Mouse (Mus musculus) CD4-positive, CD25-positive, alpha-beta regulatory T cell, adult 2 months (primary cell): ENCODE results near the gene C1rb.
"Not testable (repeated sequence)": the region's sequence is repeated elsewhere in the genome, so short reads cannot be mapped to it uniquely, and the experiment has no call there.

Experiments used
- DNase-seq: peaks from one replicate; pipeline ENCODE4 v3.0.0-alpha.2; 2012; ENCODE audit warnings: low read depth, low spot score

C1rb gene

DNA sequence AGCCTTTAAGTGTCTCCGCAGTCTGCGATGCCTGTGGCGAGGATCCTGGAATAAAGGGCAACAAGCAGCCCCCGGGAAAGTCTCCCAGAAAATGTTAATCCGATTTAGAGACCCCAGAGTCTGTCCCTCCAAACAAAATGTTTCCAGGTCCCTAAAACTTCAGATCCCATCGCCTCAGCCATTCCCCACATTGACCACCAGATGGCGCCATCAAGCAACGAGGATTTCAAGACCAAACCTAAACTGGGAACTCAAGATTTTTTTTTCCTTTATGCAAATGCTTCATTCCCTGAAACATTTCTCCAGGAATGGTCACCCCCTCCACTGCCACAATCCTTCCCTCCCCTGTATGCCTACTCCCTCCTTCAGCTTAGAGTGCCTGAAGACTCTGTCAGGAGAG, at the start of gene C1rb:
Gene C1rb (plus strand): TSS at position 269 of the 400 bp plus-strand sequence.
- DNase-seq = peak; percentile 76

DNA sequence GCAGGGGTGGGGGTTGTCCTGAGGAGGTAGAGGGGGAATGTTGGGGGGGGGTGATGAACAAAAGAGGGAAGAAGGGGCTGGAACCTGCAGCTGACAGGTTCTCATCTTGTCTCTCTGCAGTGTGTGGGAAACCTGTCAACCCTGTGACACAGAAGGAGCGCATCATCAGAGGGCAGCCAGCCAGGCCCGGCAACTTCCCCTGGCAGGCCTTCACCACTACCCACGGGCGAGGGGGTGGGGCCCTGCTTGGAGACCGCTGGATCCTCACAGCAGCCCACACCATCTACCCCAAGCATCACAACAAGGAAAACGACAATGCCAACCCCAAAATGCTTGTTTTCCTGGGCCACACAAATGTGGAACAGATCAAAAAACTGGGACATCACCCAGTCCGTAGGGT, 48.0 kb upstream of the C1rb start:
- not testable (repeated sequence) for DNase-seq

DNA sequence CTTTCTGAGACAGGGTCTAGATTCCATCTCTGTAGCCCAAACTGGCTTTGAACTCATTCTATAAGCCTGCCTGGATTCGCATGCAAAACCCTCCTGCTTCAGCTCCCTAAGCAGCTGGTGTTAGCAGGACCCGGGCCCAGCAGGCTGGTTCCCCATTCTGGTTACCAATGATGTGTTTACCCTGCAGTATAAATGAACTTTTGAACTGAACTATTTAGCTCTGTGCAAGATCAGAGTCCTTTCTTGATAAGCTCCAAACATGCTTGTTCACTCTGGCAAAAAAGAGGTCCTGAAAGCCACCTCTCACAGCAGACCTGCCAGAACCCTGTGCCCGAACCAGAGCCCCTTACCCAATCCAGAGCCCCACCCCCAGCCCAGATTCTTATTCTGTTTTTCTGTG, 42.2 kb upstream of the C1rb start:
- DNase-seq = no peak

DNA sequence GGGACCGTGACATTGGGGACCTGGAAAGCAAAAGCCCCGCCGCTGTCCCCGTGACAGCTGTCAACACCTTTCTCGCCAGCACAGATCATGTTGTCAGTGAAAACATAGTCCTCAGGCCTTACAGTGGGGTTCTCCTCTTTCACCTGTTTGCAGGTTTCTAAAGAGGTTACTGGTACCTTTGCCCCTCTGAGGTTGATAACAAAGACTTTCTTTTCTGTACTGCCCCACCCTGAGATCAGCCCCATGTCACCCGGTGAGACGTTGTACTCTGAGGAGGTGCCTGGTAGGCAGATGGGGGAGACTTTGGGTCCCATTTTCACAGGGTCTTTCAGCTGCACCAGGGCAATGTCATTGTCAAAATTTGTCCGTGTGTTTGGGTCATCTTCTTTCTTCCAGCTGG, 39.0 kb upstream of the C1rb start:
- DNase-seq = no peak

DNA sequence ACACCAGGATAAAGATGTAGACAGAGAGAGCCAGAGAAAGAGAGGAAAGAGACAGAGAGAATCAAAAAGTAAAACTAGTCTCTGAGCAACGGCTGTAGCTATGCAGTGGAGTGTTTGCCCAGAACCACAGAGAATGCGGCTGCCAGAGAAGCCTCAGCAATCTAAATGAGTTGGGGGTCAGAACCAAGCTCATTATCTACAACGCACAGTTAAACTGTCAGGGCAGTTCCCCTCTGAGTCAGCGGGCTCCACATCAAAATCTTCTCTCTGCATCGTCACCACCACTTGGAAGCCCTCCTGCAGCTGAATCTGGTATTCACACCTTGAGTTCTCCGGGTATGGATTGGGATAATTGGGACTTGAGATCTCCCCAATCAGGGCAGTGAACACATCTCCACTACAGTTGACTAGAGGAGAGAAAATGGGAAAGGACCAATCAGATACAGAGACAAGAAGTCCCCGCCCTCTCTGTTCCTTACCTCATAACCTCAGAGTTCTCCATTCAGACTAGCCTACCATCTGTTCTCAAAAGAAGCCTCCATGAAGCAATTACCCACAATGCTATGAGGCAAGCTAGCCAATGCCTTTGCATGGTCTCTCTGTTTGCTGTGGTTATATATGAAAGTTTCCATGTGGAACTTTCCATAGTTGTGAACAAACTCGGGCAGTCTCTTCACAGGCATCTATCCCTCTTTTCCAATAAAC, 33.8 kb upstream of the C1rb start:
- not testable (repeated sequence) for DNase-seq

DNA sequence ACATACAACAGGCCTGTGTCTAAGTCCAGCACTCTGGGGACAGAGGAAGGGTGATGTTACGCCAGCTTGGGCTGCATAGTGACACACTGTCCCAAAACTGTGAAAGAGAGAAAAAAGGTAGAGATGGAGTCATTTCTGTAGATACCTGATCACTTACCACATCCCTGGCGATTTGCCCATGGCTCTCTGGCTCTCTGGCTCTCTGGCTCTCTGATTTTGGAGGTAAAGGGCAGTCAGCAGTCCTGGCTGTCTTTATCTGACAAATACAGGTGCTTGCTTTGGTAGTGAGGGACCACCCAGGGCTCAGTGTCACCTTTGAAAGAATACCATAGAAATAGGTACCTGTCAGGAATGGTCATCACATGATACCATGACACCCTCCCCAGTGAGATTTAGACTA, 28.9 kb upstream of the C1rb start:
- DNase-seq = not testable (repeated sequence)

DNA sequence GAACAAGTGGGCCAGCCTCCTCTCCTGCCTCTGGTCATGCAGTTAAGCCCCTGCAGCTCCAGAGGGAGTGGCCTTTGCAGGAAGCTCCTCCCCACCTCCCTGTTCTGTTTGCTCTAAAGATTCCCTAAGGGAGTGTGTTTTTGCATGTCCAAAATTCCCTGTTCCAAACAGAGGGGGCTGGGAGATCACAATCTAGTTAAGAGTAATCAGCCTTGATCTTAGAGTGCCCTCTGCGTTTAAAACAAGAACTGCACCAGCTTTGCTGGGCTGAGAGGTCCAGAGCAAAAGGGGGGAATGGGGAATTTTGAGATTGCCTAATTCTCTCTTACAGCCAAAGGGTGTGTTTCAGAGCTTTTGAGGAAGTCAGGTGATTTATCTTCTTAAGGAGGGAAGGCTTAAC, 27.8 kb upstream of the C1rb start, which contains the start of gene C1s1:
Gene C1s1 (minus strand): TSS at position 76 of the 400 bp plus-strand sequence.
- DNase-seq = peak; percentile 5

DNA sequence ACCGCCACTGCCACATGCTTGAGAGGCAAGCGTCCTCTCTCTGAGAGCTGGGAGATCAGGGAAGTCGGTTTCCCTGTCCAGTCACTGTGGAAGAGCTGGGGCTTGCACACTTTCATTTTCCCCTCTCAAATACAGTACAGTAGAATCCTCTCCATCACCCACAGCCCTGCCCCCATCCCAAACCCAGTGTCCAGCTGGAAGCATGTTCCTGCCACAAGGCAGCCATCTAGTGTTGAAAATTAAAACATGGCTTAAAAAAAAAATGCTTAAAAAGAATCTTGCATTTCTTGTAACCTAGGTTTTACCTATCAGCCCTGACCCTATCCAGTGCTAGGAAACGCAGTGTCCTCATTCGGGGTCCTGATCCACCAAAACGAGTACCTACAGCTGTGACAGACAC, 25.6 kb upstream of the C1rb start:
- DNase-seq = no peak

DNA sequence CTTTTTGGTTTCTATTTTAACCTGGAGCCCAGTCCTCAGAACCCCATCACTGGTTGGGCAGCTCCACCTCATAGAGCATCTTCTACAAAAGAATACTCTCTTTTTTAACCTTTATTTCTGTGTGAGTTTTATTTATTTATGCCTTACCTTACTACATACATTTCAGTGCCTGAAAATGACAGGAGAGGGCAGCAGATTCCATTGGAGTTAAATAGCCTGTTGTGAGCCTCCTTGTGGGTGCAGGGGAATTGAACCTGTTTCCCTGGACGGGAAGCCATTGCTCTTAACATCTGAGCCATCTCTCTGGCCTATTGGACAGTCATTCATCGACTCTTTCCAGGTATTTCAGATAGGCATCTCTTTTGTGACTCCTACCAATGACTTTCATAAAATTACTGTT, 24.7 kb upstream of the C1rb start:
- DNase-seq = no peak

DNA sequence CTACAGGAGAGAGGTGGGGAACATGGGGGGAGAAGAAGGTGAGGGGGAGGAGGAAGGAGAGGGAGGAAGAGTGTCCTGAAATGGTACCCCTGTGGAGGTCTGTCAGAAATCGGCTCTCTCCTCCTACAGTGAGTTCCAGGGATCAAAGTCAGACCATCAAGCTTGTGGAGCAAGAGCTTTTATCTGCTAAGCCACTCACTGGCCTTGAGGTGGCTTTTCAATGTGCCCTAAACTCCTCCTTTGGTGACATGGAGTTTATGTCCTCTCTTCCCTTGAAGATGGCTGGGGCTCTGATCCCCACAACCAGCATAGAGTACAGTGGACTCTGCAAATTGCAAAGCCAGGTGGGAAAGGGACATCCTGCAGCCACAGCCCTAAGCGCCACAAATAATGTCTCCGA, 22.1 kb upstream of the C1rb start:
- DNase-seq = not testable (repeated sequence)

DNA sequence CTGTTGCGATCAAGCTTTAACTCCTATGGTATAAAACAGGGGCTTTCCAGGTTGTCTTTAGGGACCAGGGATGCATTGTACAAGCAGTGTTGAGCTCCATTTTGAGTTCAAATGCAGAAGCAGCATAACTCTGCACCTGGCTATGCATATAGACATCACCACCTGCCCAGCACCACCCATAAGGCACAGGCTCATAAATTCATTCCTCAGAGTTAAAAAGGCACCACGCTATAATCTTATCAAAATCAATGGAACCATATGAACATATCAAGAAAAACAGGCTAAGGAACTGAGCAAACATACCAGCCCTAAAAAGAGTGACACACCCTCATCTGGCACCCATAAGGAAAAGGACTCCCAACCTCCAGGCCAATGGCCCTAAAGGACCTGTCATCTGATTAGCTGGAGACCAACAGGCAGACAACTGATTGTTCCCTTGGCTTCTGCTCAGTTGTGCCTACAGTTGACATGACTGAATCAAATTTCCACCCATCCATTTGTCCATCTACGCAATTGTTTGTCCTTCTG, 21.0 kb upstream of the C1rb start:
- no peak for DNase-seq

DNA sequence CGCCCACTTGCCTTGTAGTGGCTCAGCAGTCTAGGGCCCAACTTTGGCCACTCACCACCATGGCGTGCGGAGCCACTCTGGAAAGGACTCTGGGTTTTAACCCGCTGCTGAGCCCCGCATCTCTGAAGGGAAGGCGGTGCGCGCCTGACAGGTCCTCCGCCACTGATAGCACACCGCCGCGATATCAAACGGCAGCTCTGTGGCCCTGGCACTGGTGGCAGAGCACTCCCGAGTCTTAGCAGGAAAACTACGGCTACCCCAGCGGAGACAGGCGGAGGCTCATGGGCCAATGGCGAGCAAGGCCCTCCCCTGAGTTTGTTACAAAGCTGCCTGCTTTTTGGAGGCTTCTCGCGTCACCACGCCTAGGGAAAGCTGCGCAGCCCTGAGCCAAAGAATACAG, 17.3 kb upstream of the C1rb start:
- DNase-seq = no peak

DNA sequence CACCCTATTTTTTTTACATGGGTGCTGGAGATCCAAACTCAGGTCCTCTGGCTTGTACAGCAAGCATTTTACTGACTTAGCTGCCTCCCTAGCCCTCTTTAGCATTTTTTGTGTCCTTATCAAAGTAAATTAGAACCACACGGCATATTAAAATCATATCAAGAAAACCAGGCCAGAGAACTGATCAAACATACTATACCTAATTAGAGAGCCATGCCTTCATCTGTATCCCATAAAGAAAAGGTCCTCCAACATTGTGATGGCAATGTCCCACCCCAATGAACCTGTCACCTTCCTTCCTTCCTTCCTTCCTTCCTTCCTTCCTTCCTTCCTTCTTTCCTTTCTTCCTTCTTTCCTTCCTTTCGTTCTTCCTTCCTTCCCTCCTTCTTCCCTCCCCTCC, 14.1 kb upstream of the C1rb start:
- not testable (repeated sequence) for DNase-seq

DNA sequence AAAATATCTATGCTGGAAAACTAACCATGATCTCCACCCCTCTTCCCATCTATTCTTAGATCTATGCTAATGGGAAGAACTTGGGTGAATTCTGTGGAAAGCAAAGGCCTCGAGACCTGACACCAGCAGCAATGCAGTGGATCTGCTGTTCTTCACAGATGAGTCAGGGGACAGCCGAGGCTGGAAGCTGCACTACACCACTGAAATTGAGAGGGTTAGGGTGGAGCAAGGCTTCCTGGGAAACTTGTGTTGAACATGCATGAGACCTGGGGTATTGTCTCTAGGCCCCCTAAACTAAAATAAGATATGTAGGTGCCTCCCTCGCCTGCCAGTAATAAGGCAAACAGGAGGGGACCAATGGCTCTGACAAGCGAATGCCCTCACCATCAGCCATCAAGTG, 8.9 kb upstream of the C1rb start:
- DNase-seq = not testable (repeated sequence)

DNA sequence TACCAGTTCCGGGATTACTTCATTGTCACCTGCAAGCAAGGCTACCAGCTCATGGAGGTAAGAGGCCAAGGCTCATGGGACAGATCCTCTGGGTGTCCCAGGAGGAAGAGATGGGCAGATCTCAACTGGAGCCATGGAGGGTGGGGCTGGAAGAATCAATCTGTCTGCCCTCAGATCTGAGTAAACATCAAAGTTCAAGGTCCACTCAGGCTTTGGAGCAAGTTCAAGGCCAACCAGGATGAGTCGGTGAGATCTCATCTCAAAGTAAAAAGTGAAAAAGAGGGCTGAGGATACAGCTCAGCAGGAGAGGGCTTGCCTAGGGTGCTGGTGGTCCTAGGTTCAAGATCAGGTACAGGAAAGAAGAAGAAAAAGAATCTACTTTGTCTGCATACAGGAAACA, 8.5 kb upstream of the C1rb start:
- DNase-seq = not testable (repeated sequence)

DNA sequence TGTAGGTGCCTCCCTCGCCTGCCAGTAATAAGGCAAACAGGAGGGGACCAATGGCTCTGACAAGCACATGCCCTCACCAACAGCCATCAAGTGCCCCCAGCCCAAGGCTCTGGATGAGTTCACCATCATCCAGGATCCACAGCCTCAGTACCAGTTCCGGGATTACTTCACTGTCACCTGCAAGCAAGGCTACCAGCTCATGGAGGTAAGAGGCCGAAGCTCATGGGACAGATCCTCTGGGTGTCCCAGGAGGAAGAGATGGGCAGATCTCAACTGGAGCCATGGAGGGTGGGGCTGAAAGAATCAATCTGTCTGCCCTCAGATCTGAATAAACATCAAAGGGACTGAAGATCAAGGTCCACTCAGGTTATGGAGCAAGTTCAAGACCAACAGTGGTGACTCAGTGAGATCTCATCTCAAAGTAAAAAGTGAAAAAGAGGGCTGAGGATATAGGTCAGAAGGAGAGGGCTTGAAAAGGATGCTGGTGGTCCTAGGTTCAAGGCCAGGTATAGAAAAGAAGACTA, 5.1 kb downstream of the C1rb start:
- DNase-seq = not testable (repeated sequence)

DNA sequence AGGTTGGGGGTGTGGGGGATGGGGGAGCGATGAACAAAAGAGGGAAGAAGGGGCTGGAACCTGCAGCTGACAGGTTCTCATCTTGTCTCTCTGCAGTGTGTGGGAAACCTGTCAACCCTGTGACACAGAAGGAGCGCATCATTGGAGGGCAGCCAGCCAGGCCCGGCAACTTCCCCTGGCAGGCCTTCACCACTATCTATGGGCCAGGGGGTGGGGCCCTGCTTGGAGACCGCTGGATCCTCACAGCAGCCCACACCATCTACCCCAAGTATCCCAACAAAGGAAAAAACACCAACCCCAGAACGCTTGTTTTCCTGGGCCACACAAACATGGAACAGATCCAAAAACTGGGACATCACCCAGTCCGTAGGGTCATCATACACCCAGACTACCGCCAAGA, 10.1 kb downstream of the C1rb start:
- DNase-seq = not testable (repeated sequence)

DNA sequence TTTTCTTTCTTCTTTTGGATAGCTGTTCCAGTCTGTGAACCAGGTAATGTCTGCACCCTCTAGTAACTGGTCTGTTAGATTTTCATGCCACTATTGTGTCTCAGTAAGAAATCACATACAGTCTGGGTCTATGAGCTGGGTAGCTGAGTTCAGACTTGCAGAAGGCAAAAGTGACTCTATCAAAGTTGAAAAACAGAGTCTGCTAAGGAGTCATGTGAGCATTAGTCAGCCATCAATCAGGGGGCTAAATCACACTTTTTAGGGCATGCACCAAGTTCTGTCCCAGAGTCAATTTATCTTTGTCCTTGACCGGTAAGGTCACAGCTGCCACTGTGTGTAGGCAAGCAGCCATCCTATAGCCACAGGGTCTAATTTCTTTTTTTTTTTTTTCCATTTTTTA, 12.1 kb downstream of the C1rb start:
- DNase-seq = no peak

DNA sequence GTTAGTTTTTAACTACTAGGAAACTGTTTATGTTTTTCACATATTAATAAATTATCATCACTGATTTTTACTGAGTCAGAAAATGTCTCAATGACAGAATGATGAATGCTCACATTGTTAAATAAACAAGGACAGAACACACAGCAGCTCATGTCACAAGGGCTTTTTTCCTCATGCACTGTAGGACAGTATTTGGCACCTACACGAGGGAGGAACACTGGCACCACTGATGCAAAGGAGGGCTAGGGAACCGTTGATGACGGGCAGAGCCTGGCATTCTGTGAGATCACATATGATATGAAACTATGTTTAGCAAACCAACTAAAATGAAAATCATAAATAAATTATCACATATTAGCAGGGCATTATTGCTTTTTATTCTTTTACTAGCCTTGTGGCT, 14.8 kb downstream of the C1rb start:
- no peak for DNase-seq

DNA sequence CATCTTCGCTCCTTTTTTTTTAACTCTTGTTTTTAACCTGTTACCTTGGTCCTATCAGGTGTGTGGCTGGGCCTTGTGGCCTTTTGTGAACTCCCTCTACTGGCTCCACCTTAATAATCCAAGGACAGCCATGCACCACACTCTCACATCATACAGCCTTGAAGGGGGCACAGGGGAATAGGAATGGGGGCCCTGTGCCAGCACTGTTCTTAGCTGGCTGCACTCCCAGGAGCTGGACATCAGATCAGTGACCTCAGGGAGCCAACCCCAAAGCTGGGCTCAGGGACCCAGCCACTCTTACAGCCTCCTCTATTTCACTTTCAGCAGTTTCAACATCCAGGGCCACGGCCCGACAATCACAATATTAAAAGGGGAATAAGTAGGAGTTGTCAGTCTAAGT, 15.7 kb downstream of the C1rb start:
- no peak for DNase-seq

DNA sequence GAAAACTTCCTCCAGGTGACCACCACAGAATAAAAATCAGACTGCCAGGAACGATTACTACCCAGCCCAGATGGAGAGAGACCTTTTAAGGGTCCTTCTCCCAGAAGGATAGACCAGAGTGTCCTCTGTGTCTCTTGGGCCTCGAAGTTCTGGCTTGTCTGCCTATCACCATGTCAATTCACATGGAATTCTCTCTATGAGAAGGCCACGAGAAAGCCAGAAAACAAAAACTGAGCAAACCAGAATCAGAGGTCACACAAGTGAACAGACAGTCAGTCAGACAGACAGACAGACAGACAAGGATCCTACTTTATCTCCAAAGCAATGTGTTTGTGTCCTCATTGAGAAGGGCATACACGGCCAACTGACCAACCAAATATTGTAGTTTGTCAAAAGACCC, 16.2 kb downstream of the C1rb start:
- no peak for DNase-seq

DNA sequence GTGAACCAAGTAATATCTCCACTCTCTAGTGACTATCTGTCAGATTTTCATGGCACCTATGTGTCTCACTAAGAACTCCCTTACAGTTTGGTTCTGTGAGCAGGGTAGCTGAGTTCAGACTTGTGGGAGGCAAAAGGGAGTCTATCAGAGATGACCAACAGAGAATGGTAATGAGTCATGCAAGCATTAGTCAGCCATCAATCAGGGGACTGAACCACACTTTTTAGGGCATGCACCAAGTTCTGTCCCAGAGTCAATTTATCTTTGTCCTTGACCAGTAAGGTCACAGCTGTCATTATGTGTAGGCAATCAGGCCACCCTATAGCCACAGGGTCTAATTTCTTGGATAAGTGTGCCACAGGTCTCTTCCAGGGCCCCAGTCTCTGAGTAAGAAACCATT, 18.7 kb downstream of the C1rb start:
- DNase-seq = no peak

DNA sequence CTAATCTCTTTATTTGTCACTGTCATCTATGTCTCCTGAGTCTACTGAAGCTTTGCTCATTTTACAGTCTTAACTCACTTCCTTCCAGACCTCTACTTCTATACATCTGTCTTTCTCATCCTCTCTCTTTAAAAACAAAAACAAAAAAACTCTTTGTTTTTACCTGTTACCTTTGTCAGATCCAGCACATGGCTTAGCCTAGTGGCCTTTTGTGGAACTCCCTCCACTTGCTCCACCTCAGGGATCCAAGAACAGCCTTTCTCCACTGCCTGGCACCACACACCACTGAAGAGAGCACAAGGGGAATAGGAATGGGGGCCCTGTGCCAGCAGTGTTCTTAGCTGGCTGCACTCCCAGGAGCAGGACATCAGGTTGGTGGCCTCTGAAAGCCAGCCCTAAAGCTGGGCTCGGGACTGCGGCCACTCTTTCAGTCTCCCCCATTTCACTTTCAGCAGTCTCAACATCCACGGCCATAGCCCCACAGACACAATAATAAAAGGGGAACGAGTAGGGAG, 22.1 kb downstream of the C1rb start:
- no peak for DNase-seq
